Mouse (Mus musculus) testis, adult 2 months (tissue): ENCODE data around the gene Gm21994. TPM values are rescaled to one million over a fixed set of nuclear protein-coding genes. Genes with fewer than 3 reads are reported as not detected.
"Not testable (repeated sequence)": the region's sequence is repeated elsewhere in the genome, so short reads cannot be mapped to it uniquely, and the experiment has no call there.

Experiments used
- H3K27ac ChIP-seq: fragments of 200-500 bp; 2 replicates; pipeline ENCODE4 v1.5.1; 2012; ENCODE audit warnings: low read depth, low read length; ENCODE audit not compliant: control insufficient read depth, insufficient read depth
- H3K27me3 ChIP-seq: fragments of 200-500 bp; 2 replicates; pipeline ENCODE4 v1.6.1; 2012; ENCODE audit warnings: mild to moderate bottlenecking, low read length, moderate library complexity; ENCODE audit not compliant: control insufficient read depth, insufficient read depth
- H3K36me3 ChIP-seq: fragments of 200-500 bp; 2 replicates; pipeline ENCODE4 v1.6.1; 2012; ENCODE audit warnings: mild to moderate bottlenecking, low read length; ENCODE audit not compliant: control insufficient read depth, insufficient read depth
- H3K4me1 ChIP-seq: fragments of 200-500 bp; 2 replicates; pipeline ENCODE4 v1.6.1; 2012; ENCODE audit warnings: low read length; ENCODE audit not compliant: control insufficient read depth, insufficient read depth
- H3K4me3 ChIP-seq: fragments of 200-500 bp; 2 replicates; pipeline ENCODE4 v1.5.1; 2012; ENCODE audit warnings: low read depth, mild to moderate bottlenecking, low read length, moderate library complexity, mixed read lengths; ENCODE audit not compliant: control insufficient read depth
- CTCF ChIP-seq: fragments of 200-500 bp; IDR thresholded peaks from 2 replicates; pipeline ENCODE4 v1.5.1; 2012; ENCODE audit warnings: low read depth, mild to moderate bottlenecking, inconsistent platforms, low read length, moderate library complexity; ENCODE audit not compliant: control insufficient read depth, insufficient read depth, insufficient replicate concordance
- POLR2A ChIP-seq: fragments of 200-500 bp; IDR thresholded peaks from 2 replicates; pipeline ENCODE4 v1.6.1; 2012; ENCODE audit warnings: low read depth, mild to moderate bottlenecking, inconsistent platforms, low read length, moderate library complexity; ENCODE audit not compliant: control insufficient read depth
- polyA plus RNA-seq: library from polyadenylated mRNA; depleted of rRNA; stranded (reverse); fragments of >200 nt; gene quantifications from 2 replicates; pipeline ENCODE4 v1.2.3, GENCODE M21; 2012; rRNA removed

The Gm21994 gene
- polyA plus RNA-seq: 0.14 TPM in 1 of 2 replicates, not detected in the other

- H3K4me3 ChIP-seq, H3K27me3 ChIP-seq, H3K4me1 ChIP-seq, H3K36me3 ChIP-seq, H3K27ac ChIP-seq: not testable (repeated sequence)
Measured at GRCm38 (mm10) chr2:150255491-150255890, at the start of gene Gm21994. TSS of gene Gm21994 (minus strand) at chr2:150255591.

GRCm38 (mm10) chr2:150299096-150299495, 43.7 kb upstream of the Gm21994 start:
- Histone ChIP-seq H3K4me3 (no peak overlapping the region), H3K36me3 (no peaks in the 10 kb centered on the region), H3K27me3 (no peaks in the 10 kb centered on the region), H3K4me1 (no peaks in the 10 kb centered on the region), H3K27ac (no peak overlapping the region)
- TF ChIP-seq POLR2A (no peak), CTCF (no peak)

GRCm38 (mm10) chr2:150293669-150294068, 38.3 kb upstream of the Gm21994 start:
- Histone ChIP-seq H3K4me3 (no peak overlapping the region), H3K36me3 (no peaks in the 10 kb centered on the region), H3K27me3 (no peaks in the 10 kb centered on the region), H3K27ac (no peak overlapping the region), H3K4me1 (no peaks in the 10 kb centered on the region)
- no peak for TF ChIP-seq POLR2A
- no peak for TF ChIP-seq CTCF

- H3K36me3 ChIP-seq, H3K27me3 ChIP-seq, H3K27ac ChIP-seq, H3K4me3 ChIP-seq, H3K4me1 ChIP-seq: not testable (repeated sequence)
Measured at GRCm38 (mm10) chr2:150257291-150257690, 1.9 kb upstream of the Gm21994 start, which contains the start of gene Gm14124. TSS of gene Gm14124 (plus strand) at chr2:150257517.

- not testable (repeated sequence) for H3K27me3 ChIP-seq, H3K36me3 ChIP-seq, H3K4me1 ChIP-seq, H3K4me3 ChIP-seq, H3K27ac ChIP-seq
Measured at GRCm38 (mm10) chr2:150256861-150257260, 1.5 kb upstream of the Gm21994 start.

GRCm38 (mm10) chr2:150243211-150243610, 12.2 kb downstream of the Gm21994 start:
- no peaks in the 10 kb centered on the region for H3K4me1 ChIP-seq
- no peak for TF ChIP-seq POLR2A
- TF ChIP-seq CTCF: no peak
- no peaks in the 10 kb centered on the region for H3K27me3 ChIP-seq
- no peaks in the 10 kb centered on the region for H3K36me3 ChIP-seq
- H3K27ac ChIP-seq: no peak overlapping the region
- H3K4me3 ChIP-seq: no peak overlapping the region

- H3K27ac ChIP-seq, H3K4me1 ChIP-seq, H3K27me3 ChIP-seq, H3K4me3 ChIP-seq, H3K36me3 ChIP-seq: not testable (repeated sequence)
Measured at GRCm38 (mm10) chr2:150223263-150223662, 32.1 kb downstream of the Gm21994 start.

- H3K4me1 ChIP-seq, H3K27ac ChIP-seq, H3K27me3 ChIP-seq: not testable (repeated sequence)
Measured at GRCm38 (mm10) chr2:150218363-150218725, 37.0 kb downstream of the Gm21994 start.

GRCm38 (mm10) chr2:150217600-150218362, 37.6 kb downstream of the Gm21994 start, which contains the start of gene Zfp937:
TSS of gene Zfp937 (plus strand) at chr2:150218073.
- not testable (repeated sequence) for H3K27ac ChIP-seq, H3K36me3 ChIP-seq, H3K4me1 ChIP-seq, H3K27me3 ChIP-seq
- peak within 1 kb of the TSS; percentile 66 for H3K4me3 ChIP-seq

More at GRCm38 (mm10) chr2:150218363-150218725, 37.0 kb downstream of the Gm21994 start:
- peak overlapping the region; percentile 66 for H3K4me3 ChIP-seq
- H3K36me3 ChIP-seq: not testable (repeated sequence)
